Mouse (Mus musculus) neural tube, embryonic 14.5 days (tissue): ENCODE measurements around the gene Lbh. TPM values are rescaled to one million over a fixed set of nuclear protein-coding genes. Genes with fewer than 3 reads are reported as not detected.

ENCODE experiments used
- ATAC-seq: fragments of 200-750 bp; cut with Nextera tagmentation; 2 replicates; pipeline ENCODE4 v1.8.0; 2017; ENCODE audit warnings: low read depth, mild to moderate bottlenecking, moderate TSS enrichment, moderate library complexity
- H3K27ac ChIP-seq: fragments of 300-500 bp; sonication (generic); 2 replicates; pipeline ENCODE4 v1.5.1; 2014; ENCODE audit warnings: low read depth, mild to moderate bottlenecking, control low read depth, low read length, moderate library complexity, mixed read lengths
- H3K27me3 ChIP-seq: fragments of 300-500 bp; sonication (generic); 2 replicates; pipeline ENCODE4 v1.6.1; 2014; ENCODE audit warnings: low read length; ENCODE audit not compliant: control insufficient read depth, insufficient read depth
- H3K36me3 ChIP-seq: fragments of 300-500 bp; sonication (generic); 2 replicates; pipeline ENCODE4 v1.6.1; 2014; ENCODE audit warnings: low read length, mixed read lengths; ENCODE audit not compliant: control insufficient read depth, insufficient read depth
- H3K4me1 ChIP-seq: fragments of 300-500 bp; sonication (generic); 2 replicates; pipeline ENCODE4 v1.6.1; 2014; ENCODE audit warnings: low read length; ENCODE audit not compliant: control insufficient read depth, insufficient read depth
- H3K4me2 ChIP-seq: fragments of 300-500 bp; sonication (generic); 2 replicates; pipeline ENCODE4 v1.6.1; 2014; ENCODE audit warnings: mild to moderate bottlenecking, low read depth, low read length, control low read depth
- H3K4me3 ChIP-seq: fragments of 300-500 bp; sonication (generic); 2 replicates; pipeline ENCODE4 v1.5.1; 2014; ENCODE audit warnings: low read depth, low read length, control low read depth, mixed read lengths
- H3K9ac ChIP-seq: fragments of 300-500 bp; sonication (generic); replicated peaks from 2 replicates; pipeline ENCODE4 v1.6.1; 2014; ENCODE audit warnings: low read depth, mild to moderate bottlenecking, control low read depth, low read length, mixed read lengths
- H3K9me3 ChIP-seq: fragments of 300-500 bp; sonication (generic); 2 replicates; pipeline ENCODE4 v1.6.1; 2016; ENCODE audit warnings: low read length; ENCODE audit not compliant: control insufficient read depth
- WGBS: fragments of 180-500 bp; shearing (Covaris S2); extraction: QIAGEN DNeasy Blood & Tissue Kit; methylation state at CpG from one replicate; pipeline ENCODE4 v1.1.7; 2014; 5-methylcytosine and 5-hydroxymethylcytosine counted together
- polyA plus RNA-seq: library from polyadenylated mRNA; unstranded; fragments of >200 nt; fragmentation: Nextera tagmentation; extraction: Ambion mirVana; gene quantifications from 2 replicates; pipeline ENCODE4 v1.2.1, GENCODE M21; 2014

Gene Lbh
- polyA plus RNA-seq, 1 experiment from 2014 or later = 7.0 TPM

- ATAC-seq = no peak
- H3K4me1 ChIP-seq = no peaks in the 10 kb centered on the region
- H3K9me3 ChIP-seq = no peaks in the 10 kb centered on the region
- H3K36me3 ChIP-seq = no peaks in the 10 kb centered on the region
- no peak overlapping the region for H3K27ac ChIP-seq
- no peaks in the 10 kb centered on the region for H3K27me3 ChIP-seq
- H3K4me3 ChIP-seq = no peak overlapping the region
- H3K9ac ChIP-seq = no peak overlapping the region
- no peak overlapping the region for H3K4me2 ChIP-seq
- WGBS = 93% methylated on average over 7 of the region's 7 CpGs
These were observed 65.4 kb downstream of the Lbh start for GRCm38 (mm10) chr17:72983471-72983870.

GRCm38 (mm10) chr17:72989025-72989424 lies 70.9 kb downstream of the Lbh start:
- Histone ChIP-seq H3K9ac (no peak overlapping the region), H3K9me3 (no peaks in the 10 kb centered on the region), H3K4me1 (no peaks in the 10 kb centered on the region), H3K4me3 (no peak overlapping the region), H3K4me2 (no peak overlapping the region), H3K27me3 (no peaks in the 10 kb centered on the region), H3K36me3 (no peaks in the 10 kb centered on the region), H3K27ac (no peak overlapping the region)
- no peak for ATAC-seq
- 75% methylated on average over 6 of the region's 6 CpGs for WGBS

Other genes starting within 250 kb of the Lbh start
- gene Ypel5, start 81.9 kb upstream of the Lbh start, polyA plus RNA-seq = 125 and 131 TPM in 2 replicates
- gene Lclat1, start 189.7 kb downstream of the Lbh start, polyA plus RNA-seq = 22.7 and 23.8 TPM in 2 replicates